Mouse (Mus musculus) erythroblast, embryonic 14.5 days (primary cell): ENCODE measurements around the gene P2rx3.

Experiments used
- GATA1 ChIP-seq: IDR thresholded peaks from 2 replicates; pipeline ENCODE4 v1.6.1; 2012; ENCODE audit warnings: low read length, inconsistent platforms, mixed read lengths
- TAL1 ChIP-seq: IDR thresholded peaks from 3 replicates; pipeline ENCODE4 v1.6.1; 2012; ENCODE audit warnings: low read length, inconsistent platforms, mixed read lengths

GRCm38 (mm10) chr2:85007729-85008128 is 29.5 kb downstream of the P2rx3 start:
- TF ChIP-seq GATA1 (no peak), TAL1 (no peak)
